Mouse (Mus musculus): ENCODE results near the gene Wee2.

- TF ChIP-seq CTCF (IDR thresholded peaks at IDR 0.05) (no peak), EP300 (IDR thresholded peaks at IDR 0.05; ENCODE audit: insufficient read depth, low read depth, low read length) (no peak)
Observed at GRCm38 (mm10) chr6:40436047-40436483, 2.8 kb upstream of the Wee2 start, which contains the start of gene E330009J07Rik.
